In the genomic region with DNA sequence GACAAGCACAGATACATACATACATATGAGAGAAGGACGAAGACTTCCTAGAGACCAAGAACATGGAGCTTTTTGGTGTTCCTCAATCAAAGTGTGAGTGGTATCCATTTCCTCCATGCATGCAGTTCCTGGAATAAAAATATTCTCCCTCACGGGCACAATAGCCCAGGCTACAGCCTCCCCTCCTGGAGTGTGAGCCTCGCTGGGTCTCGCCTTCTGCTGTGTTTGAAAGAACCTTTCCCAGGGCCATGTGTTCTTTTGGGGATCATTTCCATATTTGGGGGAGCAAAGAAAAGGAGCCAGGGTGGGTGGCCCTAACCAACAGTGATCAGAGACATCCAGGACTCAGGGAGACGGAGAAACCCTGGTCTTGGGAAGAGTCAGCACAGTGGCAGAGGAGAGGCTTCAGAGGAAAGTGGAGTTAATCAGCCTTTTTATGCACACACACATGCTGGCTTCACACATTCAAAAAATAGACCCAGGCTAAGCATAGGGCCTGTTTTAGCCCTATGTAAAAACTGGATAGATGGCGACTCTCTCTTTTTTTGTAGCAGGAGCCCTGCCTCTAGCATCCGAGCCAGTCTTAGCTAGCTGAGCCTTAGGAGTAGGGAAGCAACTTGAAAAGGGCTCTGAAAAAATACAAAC, we compare ENCODE assay signal across 8 mouse cellular contexts. TPM values are rescaled to one million over a fixed set of nuclear protein-coding genes. Genes with fewer than 3 reads are reported as not detected.
A peak's percentile ranks its signal among the peaks of the same experiment; 100 is the strongest.
DNase-seq lines count a peak whose midpoint lies in the region; ATAC-seq lines count a peak whose summit lies in the region.

No protein-coding gene starts in this region.

- peaks cover 52% of the 10 kb centered on the region for H3K4me1 ChIP-seq in heart, embryonic 12.5 days (replicated peaks)
- H3K4me1 ChIP-seq in hindbrain, embryonic 11.5 days (replicated peaks; ENCODE audit: control insufficient read depth, insufficient read depth, low read length) = peaks cover 12% of the 10 kb centered on the region; the same call in 1 of the 2 replicates
- peaks cover 20% of the 10 kb centered on the region for H3K4me1 ChIP-seq in midbrain, embryonic 11.5 days (ENCODE audit: control insufficient read depth, insufficient read depth, low read length)

- H3K4me3 ChIP-seq in heart, embryonic 12.5 days = no peak overlapping the region
- no peak overlapping the region for H3K4me3 ChIP-seq in hindbrain, embryonic 11.5 days (ENCODE audit: low read depth, low read length)
- no peak overlapping the region for H3K4me3 ChIP-seq in midbrain, embryonic 11.5 days (ENCODE audit: low read depth, low read length)

- H3K36me3 ChIP-seq in heart, embryonic 12.5 days = no peaks in the 10 kb centered on the region
- H3K36me3 ChIP-seq in hindbrain, embryonic 11.5 days (ENCODE audit: control insufficient read depth, insufficient read depth, low read length) = no peaks in the 10 kb centered on the region
- H3K36me3 ChIP-seq in midbrain, embryonic 11.5 days (ENCODE audit: control insufficient read depth, insufficient read depth, low read length) = no peaks in the 10 kb centered on the region

- H3K27ac ChIP-seq in heart, embryonic 12.5 days (ENCODE audit: poor library complexity, severe bottlenecking) = peak overlapping the region; percentile 86
- peak overlapping the region; percentile 84 for H3K27ac ChIP-seq in hindbrain, embryonic 11.5 days (ENCODE audit: low read depth, low read length)
- peak overlapping the region; percentile 78 for H3K27ac ChIP-seq in midbrain, embryonic 11.5 days (ENCODE audit: low read depth, low read length)

- peak overlapping the region; percentile 16; the same call in 1 of the 2 replicates for H3K9ac ChIP-seq in heart, embryonic 12.5 days
- peak overlapping the region; percentile 31 for H3K9ac ChIP-seq in hindbrain, embryonic 11.5 days (ENCODE audit: low read depth, low read length)
- H3K9ac ChIP-seq in midbrain, embryonic 11.5 days (ENCODE audit: low read length) = peak overlapping the region; percentile 30; the same call in 1 of the 2 replicates

- H3K9me3 ChIP-seq in heart, embryonic 12.5 days (replicated peaks) = no peaks in the 10 kb centered on the region
- no peaks in the 10 kb centered on the region for H3K9me3 ChIP-seq in hindbrain, embryonic 11.5 days (ENCODE audit: control insufficient read depth, low read length)
- H3K9me3 ChIP-seq in midbrain, embryonic 11.5 days (ENCODE audit: control insufficient read depth, low read length) = no peaks in the 10 kb centered on the region

- H3K27me3 ChIP-seq in heart, embryonic 12.5 days (replicated peaks) = no peaks in the 10 kb centered on the region
- H3K27me3 ChIP-seq in hindbrain, embryonic 11.5 days (ENCODE audit: control insufficient read depth, insufficient read depth, low read length) = no peaks in the 10 kb centered on the region
- H3K27me3 ChIP-seq in midbrain, embryonic 11.5 days (ENCODE audit: control insufficient read depth, insufficient read depth, low read length) = no peaks in the 10 kb centered on the region

- no peak for ATAC-seq in heart, embryonic 12.5 days (ENCODE audit: insufficient number of reproducible peaks, low FRiP score)
- ATAC-seq in hindbrain, embryonic 11.5 days (ENCODE audit: low FRiP score) = peak; percentile 41
- ATAC-seq in midbrain, embryonic 11.5 days (ENCODE audit: low FRiP score) = no peak

- DNase-seq in heart, adult 18-20 months = no peak
- DNase-seq in brain, adult 2 months (ENCODE audit: low read depth, low spot score) = peak; percentile 58
- no peak for DNase-seq in hindbrain, embryonic 11.5 days (ENCODE audit: low spot score)
- no peak for DNase-seq in midbrain, embryonic 11.5 days (ENCODE audit: low spot score, missing footprints)
- no peak for DNase-seq in retina, embryonic 14.5 days (ENCODE audit: low spot score)
- DNase-seq in gastrocnemius, adult 18-20 months (ENCODE audit: low spot score) = no peak
- DNase-seq in thymus, postnatal 0 days (ENCODE audit: low spot score) = no peak

- no peak overlapping the region for H3K4me2 ChIP-seq in heart, embryonic 12.5 days
- H3K4me2 ChIP-seq in hindbrain, embryonic 11.5 days (replicated peaks; ENCODE audit: low read depth, low read length) = no peak overlapping the region
- H3K4me2 ChIP-seq in midbrain, embryonic 11.5 days = no peak overlapping the region

- 66% methylated on average over 7 of the region's 7 CpGs for WGBS in heart, embryonic 12.5 days
- WGBS in hindbrain, embryonic 11.5 days = 69% methylated on average over 7 of the region's 7 CpGs
- whole genome bisulfite sequencing in midbrain, embryonic 11.5 days = 68% methylated on average over 7 of the region's 7 CpGs

RNA-seq across cellular contexts. Expression of gene Maml3, which starts 17.1 kb away (rescaled TPM):
- 2.6 and 3.0 TPM in 2 replicates for polyA plus RNA-seq in heart, embryonic 12.5 days (2016; fragmentation: Nextera tagmentation; extraction: Ambion mirVana)
- total RNA-seq in heart, adult 18-20 months (2021) = 1 to 10 TPM; 2.3 to 2.9 TPM
- polyA plus RNA-seq in hindbrain, embryonic 11.5 days (2014; fragmentation: Nextera tagmentation; extraction: Ambion mirVana) = 6.5 and 7.5 TPM in 2 replicates
- polyA plus RNA-seq in midbrain, embryonic 11.5 days (2014; fragmentation: Nextera tagmentation; extraction: Ambion mirVana) = 5.3 and 6.1 TPM in 2 replicates
- 1 to 10 TPM; 2.3 to 2.6 TPM for total RNA-seq in gastrocnemius, adult 18-20 months (2021)
- 1.7 and 2.6 TPM in 2 replicates for polyA plus RNA-seq in thymus, postnatal 0 days (2015; fragmentation: Nextera tagmentation; extraction: Ambion mirVana)
